Mouse (Mus musculus) left cerebral cortex, postnatal 25 days (tissue): ENCODE measurements around the gene Smu1. TPM values are rescaled to one million over a fixed set of nuclear protein-coding genes. Genes with fewer than 3 reads are reported as not detected.

ENCODE experiments used
- microRNA-seq, 2 experiments: library from miRNA; unstranded; fragments of <30 nt; microRNA quantifications; one replicate each; pipeline ENCODE4 v1.2.0; 2022
- total RNA-seq, 2 experiments: library from RNA; stranded (reverse); gene quantifications; 2 replicates each; pipeline ENCODE4 v1.2.3; 2021

The Smu1 gene
- total RNA-seq, 2 experiments from 2014 or later: 47.0 to 53.2 TPM

Small RNA genes within 50 kb of the gene (microRNA-seq; reads per million reads assigned to microRNA genes)
- gene Mir207: 0 to 0.25 reads per million in 2 experiments

Other genes with a start within 250 kb of the Smu1 start
- gene Aptx, start 54.7 kb downstream of the Smu1 start, total RNA-seq: 10 to 100 TPM; 25.6 to 29.1 TPM
- 100 to 1,000 TPM; 316 to 320 TPM for gene Dnaja1, start 35.8 kb downstream of the Smu1 start, total RNA-seq
- gene B4galt1, start 96.1 kb upstream of the Smu1 start, total RNA-seq: 1 to 10 TPM; 5.2 to 6.5 TPM
- gene Spink4, start 162.1 kb upstream of the Smu1 start, total RNA-seq: not detected
- gene Bag1, start 190.4 kb upstream of the Smu1 start, total RNA-seq: 100 to 1,000 TPM; 172 to 178 TPM
- 10 to 100 TPM; 81.2 to 83.2 TPM for gene Chmp5, start 190.5 kb upstream of the Smu1 start, total RNA-seq
- gene Nfx1, start 213.0 kb upstream of the Smu1 start, total RNA-seq: 10 to 100 TPM; 67.2 to 71.4 TPM